Mouse (Mus musculus): ENCODE data around the gene Hap1. TPM values are rescaled to one million over a fixed set of nuclear protein-coding genes. Genes with fewer than 3 reads are reported as not detected.

Gene Hap1
- total and polyA plus RNA-seq, 2 experiments from 2014 or later: 395 to 530 TPM

DNA sequence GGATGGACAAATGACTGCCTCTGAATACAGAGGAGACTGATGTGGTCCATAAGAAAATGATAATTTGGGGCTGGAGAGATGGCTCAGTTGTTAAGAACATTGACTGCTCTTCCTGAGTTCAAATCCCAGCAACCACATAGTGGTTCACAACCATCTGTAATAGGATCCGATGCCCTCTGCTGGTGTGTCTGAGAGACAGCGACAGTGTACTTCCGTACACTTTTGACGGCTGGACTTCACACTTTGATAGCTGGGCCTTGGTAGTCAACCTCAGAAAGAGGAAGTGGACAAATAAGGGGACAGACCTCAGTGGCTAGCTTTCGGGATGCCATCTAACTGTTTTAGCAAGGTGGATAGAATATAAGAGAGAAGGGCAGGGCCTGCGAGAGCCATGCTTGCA is 4.2 kb upstream of the Hap1 start:
- Histone ChIP-seq H3K36me3 (ENCODE audit: insufficient read depth, low read length) (no peaks in the 10 kb centered on the region), H3K27me3 (ENCODE audit: insufficient read depth, low read length) (no peaks in the 10 kb centered on the region), H3K4me3 (ENCODE audit: low read length) (no peak overlapping the region), H3K4me2 (ENCODE audit: low read depth, low read length) (no peak overlapping the region), H3K9me3 (ENCODE audit: low read length) (no peaks in the 10 kb centered on the region), H3K4me1 (ENCODE audit: insufficient read depth, low read length) (no peaks in the 10 kb centered on the region), H3K9ac (replicated peaks; ENCODE audit: low read length) (no peak overlapping the region), H3K27ac (no peak overlapping the region)
- WGBS: 81% methylated on average over 6 of the region's 6 CpGs
- ATAC-seq (no peak), DNase-seq (ENCODE audit: low spot score) (no peak)
- TF ChIP-seq CTCF (IDR thresholded peaks at IDR 0.05; ENCODE audit: low read depth): no peak; the same call in 1 of the 2 replicates

DNA sequence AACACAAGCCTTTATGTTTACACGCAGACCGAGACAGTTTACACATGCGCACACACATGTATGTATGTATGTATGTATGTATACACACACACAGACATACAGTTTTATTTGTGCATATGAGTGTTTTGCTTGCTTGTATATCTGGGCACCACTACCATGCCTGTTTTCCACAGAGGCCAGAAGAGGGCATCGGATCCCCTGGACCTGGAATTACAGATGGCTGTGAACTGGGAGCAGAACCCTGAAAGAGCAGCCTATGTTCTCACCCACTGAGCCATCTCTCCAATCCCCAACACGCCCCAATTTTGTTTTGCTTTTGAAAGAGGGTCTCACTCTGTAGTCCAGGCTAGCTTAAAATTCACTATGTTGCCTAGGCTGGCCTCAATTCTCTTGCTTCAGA is 1.5 kb upstream of the Hap1 start:
- H3K4me1 ChIP-seq (ENCODE audit: insufficient read depth, low read length): no peaks in the 10 kb centered on the region
- no peak overlapping the region for H3K4me3 ChIP-seq (ENCODE audit: low read length)
- no peak overlapping the region for H3K9ac ChIP-seq (replicated peaks; ENCODE audit: low read length)
- H3K27ac ChIP-seq: peak overlapping the region; percentile 84; the same call in 1 of the 2 replicates
- no peaks in the 10 kb centered on the region for H3K9me3 ChIP-seq (ENCODE audit: low read length)
- H3K27me3 ChIP-seq (ENCODE audit: insufficient read depth, low read length): no peaks in the 10 kb centered on the region
- peaks cover 7% of the 10 kb centered on the region; the same call in 1 of the 2 replicates for H3K36me3 ChIP-seq (ENCODE audit: insufficient read depth, low read length)
- ATAC-seq (no peak), DNase-seq (ENCODE audit: low spot score) (no peak)
- WGBS: 53% methylated on average over 5 of the region's 5 CpGs
- TF ChIP-seq CTCF (IDR thresholded peaks at IDR 0.05; ENCODE audit: low read depth): peak; percentile 35
- no peak overlapping the region for H3K4me2 ChIP-seq (ENCODE audit: low read depth, low read length)

DNA sequence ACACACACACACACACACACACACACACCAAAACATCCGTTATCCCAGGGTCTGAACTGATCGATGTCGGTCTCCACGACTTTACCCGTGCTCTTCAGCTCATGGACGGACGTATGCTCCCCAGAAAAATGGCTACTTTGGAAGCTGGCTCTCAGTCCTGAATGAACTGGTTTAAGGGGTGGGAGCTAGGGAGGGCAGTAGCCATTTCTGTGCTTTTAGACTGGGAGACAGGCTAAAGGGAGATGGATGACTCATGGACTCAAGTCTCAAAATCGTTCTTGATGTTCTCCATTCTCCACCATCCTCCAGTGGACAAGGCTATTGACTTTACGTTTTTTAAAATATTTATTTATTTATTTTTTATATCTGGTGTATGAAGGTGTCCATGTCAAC is 887 bp upstream of the Hap1 start:
- 0 out of 2 replicates have a peak, but pooled peaks have one; percentile 1 for ATAC-seq
- DNase-seq (ENCODE audit: low spot score): peak; percentile 36
- 14% methylated on average over 9 of the region's 9 CpGs for WGBS
- Histone ChIP-seq H3K4me2 (ENCODE audit: low read depth, low read length) (peak overlapping the region; percentile 84), H3K36me3 (ENCODE audit: insufficient read depth, low read length) (peaks cover 7% of the 10 kb centered on the region; the same call in 1 of the 2 replicates), H3K4me1 (ENCODE audit: insufficient read depth, low read length) (0 out of 2 replicates have a peak, but pooled peaks cover under 1% of the 10 kb centered on the region), H3K9ac (replicated peaks; ENCODE audit: low read length) (peak overlapping the region; percentile 63), H3K27me3 (ENCODE audit: insufficient read depth, low read length) (no peaks in the 10 kb centered on the region), H3K27ac (peak overlapping the region; percentile 84), H3K9me3 (ENCODE audit: low read length) (no peaks in the 10 kb centered on the region), H3K4me3 (ENCODE audit: low read length) (peak overlapping the region; percentile 65)
- TF ChIP-seq CTCF (IDR thresholded peaks at IDR 0.05; ENCODE audit: low read depth): no peak

DNA sequence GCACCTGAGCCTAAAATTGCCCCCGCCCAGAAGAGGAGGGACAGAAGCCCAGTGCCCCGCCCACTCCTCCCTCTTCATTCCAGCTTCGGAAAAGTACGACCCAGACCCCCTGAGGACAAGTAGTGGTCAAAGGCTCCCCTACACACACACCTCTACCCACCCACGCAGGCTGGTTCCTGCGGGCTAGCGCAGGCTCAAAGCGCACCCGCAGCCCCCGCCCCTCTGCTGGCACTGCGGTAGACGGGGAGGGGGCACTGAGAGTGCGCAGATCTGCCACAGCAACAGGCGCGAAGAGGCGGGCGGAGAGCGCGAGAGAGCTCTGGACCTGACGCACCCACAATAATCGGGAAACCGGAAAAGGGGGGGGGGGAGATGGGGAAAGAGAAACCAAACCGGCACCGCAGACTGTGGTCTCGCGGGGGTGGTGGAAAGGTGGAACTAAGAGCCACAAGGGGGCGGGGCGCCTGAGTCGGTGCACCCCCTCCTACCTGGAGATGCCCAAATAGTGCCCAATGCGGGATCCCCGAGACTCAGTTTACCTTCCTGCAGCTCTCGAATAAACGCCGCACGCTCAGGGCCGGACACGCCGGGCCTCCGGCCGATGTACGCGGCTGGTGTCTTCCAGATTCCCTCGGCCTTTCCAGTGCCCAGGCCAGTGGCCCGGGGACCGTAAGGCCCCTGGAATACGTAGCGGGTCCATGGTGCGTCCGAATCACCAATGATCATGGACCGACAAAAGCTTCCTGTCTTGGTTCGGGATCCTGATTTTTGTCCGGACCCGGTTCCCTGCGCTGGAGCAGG is 577 bp downstream of the Hap1 start:
- ATAC-seq: peak; percentile 57
- TF ChIP-seq CTCF (IDR thresholded peaks at IDR 0.05; ENCODE audit: low read depth): peak; percentile 24; the same call in 1 of the 2 replicates
- Histone ChIP-seq H3K4me1 (ENCODE audit: insufficient read depth, low read length) (0 out of 2 replicates have a peak, but pooled peaks cover 2% of the 10 kb centered on the region), H3K9me3 (ENCODE audit: low read length) (no peaks in the 10 kb centered on the region), H3K4me2 (ENCODE audit: low read depth, low read length) (peak overlapping the region; percentile 84), H3K36me3 (ENCODE audit: insufficient read depth, low read length) (peaks cover 7% of the 10 kb centered on the region; the same call in 1 of the 2 replicates), H3K27me3 (ENCODE audit: insufficient read depth, low read length) (no peaks in the 10 kb centered on the region), H3K9ac (replicated peaks; ENCODE audit: low read length) (peak overlapping the region; percentile 63), H3K27ac (peak overlapping the region; percentile 84), H3K4me3 (ENCODE audit: low read length) (peak overlapping the region; percentile 65)
- WGBS: under 1% methylated on average over 54 of the region's 54 CpGs
- DNase-seq (ENCODE audit: low spot score): peak; percentile 79

DNA sequence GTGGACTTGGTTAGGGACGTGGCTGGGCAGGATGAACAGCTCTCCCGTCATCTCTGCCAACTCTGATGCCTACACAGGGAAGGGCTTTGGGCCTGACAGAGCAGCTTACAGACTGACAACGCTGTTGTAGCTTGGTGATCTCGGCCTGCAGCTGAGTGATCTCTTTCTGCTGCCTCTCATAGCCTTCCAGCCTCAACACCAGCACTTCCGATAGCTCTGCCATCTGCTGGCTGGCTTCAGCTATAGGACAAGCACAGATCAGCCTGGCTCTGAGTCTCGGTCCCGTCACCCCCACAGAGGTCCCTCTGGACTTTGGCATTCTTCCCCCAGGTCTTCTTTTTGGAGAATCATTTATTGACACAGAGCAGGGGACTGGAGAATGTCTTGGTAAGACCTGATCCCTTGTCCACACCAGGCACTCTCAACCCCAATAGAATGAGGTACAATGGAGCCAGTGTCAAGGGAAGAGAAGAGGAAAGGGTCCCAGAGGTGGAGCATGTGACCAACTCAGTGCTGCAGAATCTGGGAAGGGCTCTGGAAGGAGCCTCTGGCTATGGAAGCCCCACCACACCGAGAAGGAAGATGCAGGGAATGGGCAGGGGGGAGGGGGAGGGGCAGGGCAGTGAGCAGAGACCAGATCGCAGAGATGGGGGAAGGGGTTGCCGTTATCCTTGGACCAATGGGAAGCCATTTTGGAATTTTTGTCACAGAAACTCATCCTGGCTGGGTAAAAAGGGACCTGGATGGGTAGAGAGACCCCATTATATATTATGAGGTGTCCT is 3.7 kb downstream of the Hap1 start:
- H3K9me3 ChIP-seq (ENCODE audit: low read length): no peaks in the 10 kb centered on the region
- 0 out of 2 replicates have a peak, but pooled peaks cover 2% of the 10 kb centered on the region for H3K4me1 ChIP-seq (ENCODE audit: insufficient read depth, low read length)
- peaks cover 7% of the 10 kb centered on the region; the same call in 1 of the 2 replicates for H3K36me3 ChIP-seq (ENCODE audit: insufficient read depth, low read length)
- peak; percentile 78 for TF ChIP-seq CTCF (IDR thresholded peaks at IDR 0.05; ENCODE audit: low read depth)
- peak overlapping the region; percentile 32 for H3K27ac ChIP-seq
- no peak overlapping the region for H3K4me3 ChIP-seq (ENCODE audit: low read length)
- DNase-seq (ENCODE audit: low spot score): peak; percentile 78
- H3K4me2 ChIP-seq (ENCODE audit: low read depth, low read length): 0 out of 2 replicates have a peak overlapping the region, but pooled peaks have one; percentile 7
- WGBS: 26% methylated on average over 10 of the region's 10 CpGs
- no peaks in the 10 kb centered on the region for H3K27me3 ChIP-seq (ENCODE audit: insufficient read depth, low read length)
- H3K9ac ChIP-seq (replicated peaks; ENCODE audit: low read length): no peak overlapping the region
- peak; percentile 31 for ATAC-seq

DNA sequence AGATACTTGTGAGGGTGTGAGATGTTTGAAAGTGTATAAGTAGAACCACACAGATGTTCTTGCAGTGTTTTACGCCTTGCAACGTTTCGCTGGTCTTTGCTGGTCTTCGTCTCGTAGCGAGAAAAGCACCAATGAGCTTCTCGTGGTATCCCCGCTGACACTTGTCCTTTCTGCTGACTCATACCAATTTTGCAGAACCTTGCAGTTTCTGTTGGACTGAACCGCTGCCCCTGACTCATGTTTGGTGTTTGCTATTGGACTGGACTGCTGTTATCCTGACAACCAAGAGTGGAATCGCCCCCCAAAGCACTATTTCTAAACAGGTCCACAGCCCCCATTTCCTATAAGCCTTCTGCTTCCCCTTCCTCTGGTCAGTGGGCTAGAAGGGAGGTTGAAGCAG is 11.7 kb downstream of the Hap1 start:
- H3K4me1 ChIP-seq (ENCODE audit: insufficient read depth, low read length): no peaks in the 10 kb centered on the region
- H3K9ac ChIP-seq (replicated peaks; ENCODE audit: low read length): no peak overlapping the region
- 89% methylated on average over 10 of the region's 10 CpGs for WGBS
- TF ChIP-seq CTCF (IDR thresholded peaks at IDR 0.05; ENCODE audit: low read depth): no peak
- no peaks in the 10 kb centered on the region for H3K36me3 ChIP-seq (ENCODE audit: insufficient read depth, low read length)
- H3K27me3 ChIP-seq (ENCODE audit: insufficient read depth, low read length): no peaks in the 10 kb centered on the region
- no peak for ATAC-seq
- no peaks in the 10 kb centered on the region for H3K9me3 ChIP-seq (ENCODE audit: low read length)
- DNase-seq (ENCODE audit: low spot score): no peak
- H3K27ac ChIP-seq: no peak overlapping the region
- H3K4me2 ChIP-seq (ENCODE audit: low read depth, low read length): no peak overlapping the region
- no peak overlapping the region for H3K4me3 ChIP-seq (ENCODE audit: low read length)

All from hindbrain, postnatal 0 days (tissue).